Mouse (Mus musculus) midbrain, embryonic 11.5 days (tissue): ENCODE measurements at regions not wholly inside any gene's neighbourhood (a gene's known extent, or its start where the extent isn't known, plus 50 kb on each side); places are given as distances from the start of the nearest gene placed in this dataset.

Experiments
- ATAC-seq: fragments of 200-750 bp; cut with Nextera tagmentation; 2 replicates; pipeline ENCODE4 v1.8.0; 2017; ENCODE audit warnings: moderate TSS enrichment, moderate library complexity; ENCODE audit not compliant: low FRiP score
- DNase-seq: peaks from one replicate; pipeline ENCODE4 v3.0.0; 2015; ENCODE audit warnings: low spot score; ENCODE audit errors: missing footprints
- H3K27ac ChIP-seq: fragments of 300-500 bp; sonication (generic); 2 replicates; pipeline ENCODE4 v1.5.1; 2014; ENCODE audit warnings: low read depth, low read length
- H3K27me3 ChIP-seq: fragments of 300-500 bp; sonication (generic); 2 replicates; pipeline ENCODE4 v1.6.1; 2014; ENCODE audit warnings: mild to moderate bottlenecking, low read length, moderate library complexity, mixed read lengths; ENCODE audit not compliant: control insufficient read depth, insufficient read depth
- H3K36me3 ChIP-seq: fragments of 300-500 bp; sonication (generic); 2 replicates; pipeline ENCODE4 v1.6.1; 2014; ENCODE audit warnings: mild to moderate bottlenecking, low read length, moderate library complexity, mixed read lengths; ENCODE audit not compliant: control insufficient read depth, insufficient read depth
- H3K4me1 ChIP-seq: fragments of 300-500 bp; sonication (generic); 2 replicates; pipeline ENCODE4 v1.6.1; 2014; ENCODE audit warnings: low read length; ENCODE audit not compliant: control insufficient read depth, insufficient read depth
- H3K4me2 ChIP-seq: fragments of 300-500 bp; sonication (generic); 2 replicates; pipeline ENCODE4 v1.6.1; 2014; ENCODE audit warnings: mild to moderate bottlenecking, moderate library complexity
- H3K4me3 ChIP-seq: fragments of 300-500 bp; sonication (generic); 2 replicates; pipeline ENCODE4 v1.5.1; 2014; ENCODE audit warnings: low read depth, low read length
- H3K9ac ChIP-seq: fragments of 300-500 bp; sonication (generic); 2 replicates; pipeline ENCODE4 v1.6.1; 2014; ENCODE audit warnings: low read length
- H3K9me3 ChIP-seq: fragments of 300-500 bp; sonication (generic); 2 replicates; pipeline ENCODE4 v1.6.1; 2016; ENCODE audit warnings: low read length; ENCODE audit not compliant: control insufficient read depth
- WGBS: fragments of 180-500 bp; shearing (Covaris S2); extraction: QIAGEN DNeasy Blood & Tissue Kit; methylation state at CpG from one replicate; pipeline ENCODE4 v1.1.7; 2014; 5-methylcytosine and 5-hydroxymethylcytosine counted together

- Histone ChIP-seq H3K9ac (no peak overlapping the region), H3K4me2 (no peak overlapping the region), H3K27me3 (no peaks in the 10 kb centered on the region), H3K27ac (no peak overlapping the region), H3K4me3 (no peak overlapping the region), H3K9me3 (no peaks in the 10 kb centered on the region), H3K36me3 (no peaks in the 10 kb centered on the region), H3K4me1 (no peaks in the 10 kb centered on the region)
- DNase-seq (peak; percentile 84), ATAC-seq (peak; percentile 58; the same call in 1 of the 2 replicates)
- WGBS = 21% methylated on average over 4 of the region's 4 CpGs
Measured at GRCm38 (mm10) chr14:102891552-102891951, 90.9 kb downstream of the Kctd12 start.

- H3K4me1 ChIP-seq = no peaks in the 10 kb centered on the region
- H3K4me3 ChIP-seq = no peak overlapping the region
- no peaks in the 10 kb centered on the region for H3K27me3 ChIP-seq
- no peak overlapping the region for H3K4me2 ChIP-seq
- no peaks in the 10 kb centered on the region for H3K36me3 ChIP-seq
- no peak overlapping the region for H3K9ac ChIP-seq
- no peaks in the 10 kb centered on the region for H3K9me3 ChIP-seq
- ATAC-seq (no peak), DNase-seq (peak; percentile 64)
- H3K27ac ChIP-seq = no peak overlapping the region
- 95% methylated on average over 2 of the region's 2 CpGs for WGBS
Measured at GRCm38 (mm10) chr14:102885240-102885598, 97.2 kb downstream of the Kctd12 start.

GRCm38 (mm10) chr14:102884539-102885239 lies 97.7 kb downstream of the Kctd12 start:
- no peaks in the 10 kb centered on the region for H3K4me1 ChIP-seq
- no peak overlapping the region for H3K4me3 ChIP-seq
- no peaks in the 10 kb centered on the region for H3K9me3 ChIP-seq
- 92% methylated on average over 10 of the region's 10 CpGs for WGBS
- no peak overlapping the region for H3K9ac ChIP-seq
- no peak overlapping the region for H3K4me2 ChIP-seq
- DNase-seq (peak; percentile 74), ATAC-seq (no peak)
- no peaks in the 10 kb centered on the region for H3K27me3 ChIP-seq
- no peaks in the 10 kb centered on the region for H3K36me3 ChIP-seq
- no peak overlapping the region for H3K27ac ChIP-seq

GRCm38 (mm10) chr14:102883344-102884122 lies 98.9 kb downstream of the Kctd12 start:
- Histone ChIP-seq H3K9ac (no peak overlapping the region), H3K4me2 (no peak overlapping the region), H3K4me1 (no peaks in the 10 kb centered on the region), H3K4me3 (no peak overlapping the region), H3K27me3 (no peaks in the 10 kb centered on the region), H3K9me3 (no peaks in the 10 kb centered on the region), H3K27ac (no peak overlapping the region), H3K36me3 (no peaks in the 10 kb centered on the region)
- WGBS = 84% methylated on average over 15 of the region's 15 CpGs
- ATAC-seq (peak; percentile 62; the same call in 1 of the 2 replicates), DNase-seq (peak; percentile 80)

- 91% methylated on average over 3 of the region's 3 CpGs for WGBS
- Histone ChIP-seq H3K36me3 (no peaks in the 10 kb centered on the region), H3K27ac (no peak overlapping the region), H3K4me3 (no peak overlapping the region), H3K9me3 (no peaks in the 10 kb centered on the region), H3K4me1 (no peaks in the 10 kb centered on the region), H3K9ac (no peak overlapping the region), H3K27me3 (no peaks in the 10 kb centered on the region), H3K4me2 (no peak overlapping the region)
- ATAC-seq (no peak), DNase-seq (peak; percentile 39)
Measured at GRCm38 (mm10) chr14:102882281-102882680, 100.2 kb downstream of the Kctd12 start.

- H3K9me3 ChIP-seq = no peaks in the 10 kb centered on the region
- H3K36me3 ChIP-seq = no peaks in the 10 kb centered on the region
- DNase-seq (peak; percentile 44), ATAC-seq (no peak)
- H3K4me2 ChIP-seq = no peak overlapping the region
- 79% methylated on average over 1 of the region's 1 CpGs for WGBS
- no peaks in the 10 kb centered on the region for H3K27me3 ChIP-seq
- H3K4me3 ChIP-seq = no peak overlapping the region
- H3K27ac ChIP-seq = no peak overlapping the region
- no peaks in the 10 kb centered on the region for H3K4me1 ChIP-seq
- no peak overlapping the region for H3K9ac ChIP-seq
Measured at GRCm38 (mm10) chr14:102880658-102881083, 101.8 kb downstream of the Kctd12 start.

- WGBS = 89% methylated on average over 6 of the region's 6 CpGs
- H3K4me3 ChIP-seq = no peak overlapping the region
- DNase-seq = no peak
Measured at GRCm38 (mm10) chr14:102878572-102878971, 103.9 kb downstream of the Kctd12 start.

GRCm38 (mm10) chr14:102868160-102868559 lies 114.3 kb downstream of the Kctd12 start:
- ATAC-seq (no peak), DNase-seq (peak; percentile 62)
- H3K4me1 ChIP-seq = no peaks in the 10 kb centered on the region
- no peaks in the 10 kb centered on the region for H3K27me3 ChIP-seq
- no peak overlapping the region for H3K4me3 ChIP-seq
- no peak overlapping the region for H3K4me2 ChIP-seq
- no peak overlapping the region for H3K27ac ChIP-seq
- no peaks in the 10 kb centered on the region for H3K9me3 ChIP-seq
- 86% methylated on average over 1 of the region's 1 CpGs for WGBS
- H3K36me3 ChIP-seq = no peaks in the 10 kb centered on the region
- no peak overlapping the region for H3K9ac ChIP-seq

More at GRCm38 (mm10) chr14:102878572-102878971, 103.9 kb downstream of the Kctd12 start:
- no peaks in the 10 kb centered on the region for H3K9me3 ChIP-seq
- no peaks in the 10 kb centered on the region for H3K27me3 ChIP-seq
- H3K9ac ChIP-seq = no peak overlapping the region
- no peak for ATAC-seq
- no peak overlapping the region for H3K4me2 ChIP-seq
- H3K4me1 ChIP-seq = no peaks in the 10 kb centered on the region
- no peak overlapping the region for H3K27ac ChIP-seq
- no peaks in the 10 kb centered on the region for H3K36me3 ChIP-seq

- Histone ChIP-seq H3K36me3 (no peaks in the 10 kb centered on the region), H3K4me2 (no peak overlapping the region), H3K9me3 (no peaks in the 10 kb centered on the region), H3K27me3 (no peaks in the 10 kb centered on the region), H3K4me1 (no peaks in the 10 kb centered on the region), H3K4me3 (no peak overlapping the region), H3K27ac (no peak overlapping the region), H3K9ac (no peak overlapping the region)
- DNase-seq = peak; percentile 33
- 87% methylated on average over 2 of the region's 2 CpGs for WGBS
- ATAC-seq = no peak
Measured at GRCm38 (mm10) chr14:102867697-102868096, 114.7 kb downstream of the Kctd12 start.
